Mouse (Mus musculus): ENCODE measurements at regions not wholly inside any gene's neighbourhood (a gene's known extent, or its start where the extent isn't known, plus 50 kb on each side); places are given as distances from the start of the nearest gene placed in this dataset.

- intact Hi-C loops (cut with DNase I): no loop called here
- peak; percentile 53 to 72 for DNase-seq (ENCODE audit: low spot score in 2 of 2)
Measured at GRCm38 (mm10) chr10:126815730-126816129, 85.4 kb downstream of the Atp23 start.

GRCm38 (mm10) chr10:126814968-126815367 is 86.2 kb downstream of the Atp23 start:
- intact Hi-C loops (cut with DNase I): no loop called here
- peak in 1 of 2 experiments; percentile 28 for DNase-seq (ENCODE audit: low spot score in 2 of 2)

- DNase-seq (ENCODE audit: low spot score in 2 of 2): no peak
- intact Hi-C loops (cut with DNase I): no loop called here
Measured at GRCm38 (mm10) chr10:126813051-126813593, 88.0 kb downstream of the Atp23 start.

GRCm38 (mm10) chr10:126812243-126812755 is 88.9 kb downstream of the Atp23 start:
- DNase-seq (ENCODE audit: low spot score in 2 of 2): no peak
- intact Hi-C loops (cut with DNase I): no loop called here

GRCm38 (mm10) chr10:126810346-126811095 is 90.6 kb downstream of the Atp23 start:
- intact Hi-C loops (cut with DNase I): no loop called here

GRCm38 (mm10) chr10:126809587-126809986 is 91.6 kb downstream of the Atp23 start:
- peak; percentile 56 to 69 for DNase-seq (ENCODE audit: low spot score in 2 of 2)
- intact Hi-C loops (cut with DNase I): no loop called here

More at GRCm38 (mm10) chr10:126810346-126811095, 90.6 kb downstream of the Atp23 start:
- DNase-seq (ENCODE audit: low spot score in 2 of 2): peak in 1 of 2 experiments; percentile 29

GRCm38 (mm10) chr10:126806881-126807280 is 94.3 kb downstream of the Atp23 start:
- no peak for DNase-seq (ENCODE audit: low spot score in 2 of 2)
- intact Hi-C loops (cut with DNase I): no loop called here

- no peak for DNase-seq (ENCODE audit: low spot score in 2 of 2)
- intact Hi-C loops (cut with DNase I): no loop called here
Measured at GRCm38 (mm10) chr10:126802732-126803131, 98.4 kb downstream of the Atp23 start.

GRCm38 (mm10) chr10:126799393-126799792 is 101.8 kb downstream of the Atp23 start:
- intact Hi-C loops (cut with DNase I): no loop called here
- peak; percentile 30 for DNase-seq (ENCODE audit: low spot score in 2 of 2)

GRCm38 (mm10) chr10:126793136-126793535 is 108.0 kb downstream of the Atp23 start:
- intact Hi-C loops (cut with DNase I): no loop called here
- no peak for DNase-seq (ENCODE audit: low spot score in 2 of 2)

GRCm38 (mm10) chr10:126792371-126792835 is 108.8 kb downstream of the Atp23 start:
- no peak for DNase-seq (ENCODE audit: low spot score in 2 of 2)
- intact Hi-C loops (cut with DNase I): no loop called here

GRCm38 (mm10) chr10:126788277-126788676 is 112.9 kb downstream of the Atp23 start:
- no peak for DNase-seq (ENCODE audit: low spot score in 2 of 2)
- intact Hi-C loops (cut with DNase I): no loop called here

- DNase-seq (ENCODE audit: low spot score in 2 of 2): no peak
- intact Hi-C loops (cut with DNase I): no loop called here
Measured at GRCm38 (mm10) chr10:126783161-126783560, 118.0 kb downstream of the Atp23 start.

- no peak for DNase-seq (ENCODE audit: low spot score in 2 of 2)
Measured at GRCm38 (mm10) chr10:126776603-126777002, 124.6 kb downstream of the Atp23 start.

GRCm38 (mm10) chr10:126775946-126776345 is 125.2 kb downstream of the Atp23 start:
- no peak for DNase-seq (ENCODE audit: low spot score in 2 of 2)
- intact Hi-C loops (cut with DNase I): no loop called here

More at GRCm38 (mm10) chr10:126776603-126777002, 124.6 kb downstream of the Atp23 start:
- intact Hi-C loops (cut with DNase I): no loop called here

GRCm38 (mm10) chr10:126770446-126771020 is 130.6 kb downstream of the Atp23 start:
- no peak for DNase-seq (ENCODE audit: low spot score in 2 of 2)
- intact Hi-C loops (cut with DNase I): no loop called here

- intact Hi-C loops (cut with DNase I): no loop called here
- no peak for DNase-seq (ENCODE audit: low spot score in 2 of 2)
Measured at GRCm38 (mm10) chr10:126765648-126766047, 135.5 kb downstream of the Atp23 start.

GRCm38 (mm10) chr10:126764740-126765139 is 136.4 kb downstream of the Atp23 start:
- DNase-seq (ENCODE audit: low spot score in 2 of 2): no peak
- intact Hi-C loops (cut with DNase I): no loop called here

GRCm38 (mm10) chr10:126763976-126764375 is 137.2 kb downstream of the Atp23 start:
- DNase-seq (ENCODE audit: low spot score in 2 of 2): no peak
- intact Hi-C loops (cut with DNase I): no loop called here

- intact Hi-C loops (cut with DNase I): loop anchor here (10.0 kb wide), 1 partner anchor 424 kb away; no protein-coding TSS in a partner anchor
- DNase-seq (ENCODE audit: low spot score in 2 of 2): no peak
Measured at GRCm38 (mm10) chr10:126758682-126759081, 142.5 kb downstream of the Atp23 start.

Data from left cerebral cortex, postnatal 14 days (tissue).